Mouse (Mus musculus) heart, postnatal 14 days (tissue): ENCODE data around the gene Rnf151. TPM values are rescaled to one million over a fixed set of nuclear protein-coding genes. Genes with fewer than 3 reads are reported as not detected.
"Not testable (repeated sequence)": the region's sequence is repeated elsewhere in the genome, so short reads cannot be mapped to it uniquely, and the experiment has no call there.

Experiments used
- DNase-seq, 2 experiments: peaks; one replicate each; pipeline ENCODE4 v3.0.0; 2021 to 2022
- intact Hi-C: fragments of 180-260 bp; cut with DNase I; formaldehyde crosslinking; loops from one replicate; pipeline ENCODE4 v1.15.1; 2025
- total RNA-seq, 2 experiments: library from RNA; stranded (reverse); gene quantifications; 2 replicates each; pipeline ENCODE4 v1.2.3; 2021

The Rnf151 gene
- total RNA-seq, 2 experiments from 2014 or later = not detected

- DNase-seq = no peak
- intact Hi-C loops = loop anchor here (2.0 kb wide), 1 partner anchor 21 kb away; no protein-coding TSS in a partner anchor
Measured at GRCm38 (mm10) chr17:24671346-24671745, 46.5 kb downstream of the Rnf151 start.

GRCm38 (mm10) chr17:24670246-24670844, 47.5 kb downstream of the Rnf151 start:
- DNase-seq = no peak
- intact Hi-C loops = loop anchor here (2.0 kb wide), 1 partner anchor 22 kb away; no protein-coding TSS in a partner anchor

- intact Hi-C loops = loop anchor here (2.0 kb wide), 1 partner anchor 23 kb away; no protein-coding TSS in a partner anchor
- DNase-seq = peak; percentile 98 to 99
Measured at GRCm38 (mm10) chr17:24669545-24670245, 48.2 kb downstream of the Rnf151 start, which contains the start of gene Zfp598. Gene Zfp598 (plus strand): TSS chr17:24669687.

GRCm38 (mm10) chr17:24669214-24669544, 48.7 kb downstream of the Rnf151 start:
- intact Hi-C loops, DNase-seq: not testable (repeated sequence)

GRCm38 (mm10) chr17:24667416-24667815, 50.4 kb downstream of the Rnf151 start:
- intact Hi-C loops = no loop called here
- DNase-seq = peak; percentile 53 to 63

GRCm38 (mm10) chr17:24667011-24667410, 50.9 kb downstream of the Rnf151 start:
- intact Hi-C loops = not testable (repeated sequence)

More at GRCm38 (mm10) chr17:24667011-24667410, 50.9 kb downstream of the Rnf151 start:
- DNase-seq = not testable (repeated sequence)

Other genes with a start within 250 kb of the Rnf151 start
- gene E4f1, start 247.8 kb downstream of the Rnf151 start, total RNA-seq = 10 to 100 TPM; 13.6 to 16.2 TPM
- gene Pgp, start 247.7 kb downstream of the Rnf151 start, total RNA-seq = 10 to 100 TPM; 43.2 to 43.4 TPM
- gene Bricd5, start 244.2 kb downstream of the Rnf151 start, total RNA-seq = under 1 TPM in 1 of 2 experiments, not detected in 1; 0.38 TPM
- gene Mlst8, start 239.0 kb downstream of the Rnf151 start, total RNA-seq = 10 to 100 TPM in 1 of 2 experiments, 1 to 10 TPM in 1; 10.0 to 10.8 TPM
- under 1 TPM; 0.10 to 0.43 TPM for gene Caskin1, start 229.5 kb downstream of the Rnf151 start, total RNA-seq
- gene Traf7, start 190.1 kb downstream of the Rnf151 start, total RNA-seq = 10 to 100 TPM; 57.2 to 65.5 TPM
- gene Rab26, start 183.9 kb downstream of the Rnf151 start, total RNA-seq = under 1 TPM; 0.19 to 0.34 TPM
- gene Pkd1, start 168.2 kb downstream of the Rnf151 start, total RNA-seq = 10 to 100 TPM; 58.0 to 63.2 TPM
- 10 to 100 TPM; 76.7 to 88.2 TPM for gene Tsc2, start 85.4 kb downstream of the Rnf151 start, total RNA-seq
- gene Nthl1, start 85.4 kb downstream of the Rnf151 start, total RNA-seq = 1 to 10 TPM; 2.1 to 4.1 TPM
- gene Slc9a3r2, start 67.7 kb downstream of the Rnf151 start, total RNA-seq = 100 to 1,000 TPM; 134 TPM
- gene Npw, start 59.6 kb downstream of the Rnf151 start, total RNA-seq = not detected
- 10 to 100 TPM; 20.2 to 21.6 TPM for gene Zfp598, start 48.4 kb downstream of the Rnf151 start, total RNA-seq
- under 1 TPM in 1 of 2 experiments, not detected in 1; 0.12 TPM for gene Syngr3, start 28.1 kb downstream of the Rnf151 start, total RNA-seq
- 10 to 100 TPM; 15.9 to 16.2 TPM for gene Gfer, start 21.9 kb downstream of the Rnf151 start, total RNA-seq
- gene Noxo1, start 21.8 kb downstream of the Rnf151 start, total RNA-seq = 1 to 10 TPM in 1 of 2 experiments, under 1 TPM in 1; 0.96 to 1.0 TPM
- 10 to 100 TPM; 16.8 to 19.5 TPM for gene Tbl3, start 10.4 kb downstream of the Rnf151 start, total RNA-seq
- gene Rps2, start 53 bp upstream of the Rnf151 start, total RNA-seq = 100 to 1,000 TPM; 673 to 751 TPM
- 100 to 1,000 TPM; 939 to 954 TPM for gene Ndufb10, start 6.4 kb upstream of the Rnf151 start, total RNA-seq
- gene Rpl3l, start 9.8 kb upstream of the Rnf151 start, total RNA-seq = 100 to 1,000 TPM; 186 to 197 TPM
- 100 to 1,000 TPM; 214 TPM for gene Msrb1, start 18.6 kb upstream of the Rnf151 start, total RNA-seq
- gene Hs3st6, start 34.9 kb upstream of the Rnf151 start, total RNA-seq = under 1 TPM in 1 of 2 experiments, not detected in 1; 0.29 TPM
- gene Meiob, start 86.2 kb upstream of the Rnf151 start, total RNA-seq = not detected
- gene Hagh, start 122.1 kb upstream of the Rnf151 start, total RNA-seq = 100 to 1,000 TPM; 109 to 122 TPM
- 10 to 100 TPM; 70.8 to 78.1 TPM for gene Fahd1, start 132.3 kb upstream of the Rnf151 start, total RNA-seq
- gene Igfals, start 147.9 kb upstream of the Rnf151 start, total RNA-seq = 1 to 10 TPM; 8.3 to 8.4 TPM
- gene Nubp2, start 168.3 kb upstream of the Rnf151 start, total RNA-seq = 10 to 100 TPM; 19.9 to 21.8 TPM
- gene Spsb3, start 168.6 kb upstream of the Rnf151 start, total RNA-seq = 10 to 100 TPM; 32.4 to 39.3 TPM
- gene Eme2, start 177.0 kb upstream of the Rnf151 start, total RNA-seq = 10 to 100 TPM; 17.5 to 17.9 TPM
- gene Mrps34, start 177.1 kb upstream of the Rnf151 start, total RNA-seq = 100 to 1,000 TPM; 108 to 115 TPM
- 10 to 100 TPM; 41.5 to 43.7 TPM for gene Nme3, start 178.4 kb upstream of the Rnf151 start, total RNA-seq
- 10 to 100 TPM; 66.2 to 70.4 TPM for gene Mapk8ip3, start 218.9 kb upstream of the Rnf151 start, total RNA-seq
- 10 to 100 TPM in 1 of 2 experiments, 1 to 10 TPM in 1; 7.5 to 11.1 TPM for gene Jpt2, start 242.6 kb upstream of the Rnf151 start, total RNA-seq